Mouse (Mus musculus) kidney, adult 2 months (tissue): ENCODE data around the gene Cd82. TPM values are rescaled to one million over a fixed set of nuclear protein-coding genes. Genes with fewer than 3 reads are reported as not detected.

Source experiments
- DNase-seq: peaks from one replicate; pipeline ENCODE4 v3.0.0; 2021
- H3K27ac ChIP-seq: fragments of 200-500 bp; 2 replicates; pipeline ENCODE4 v1.5.1; 2012; ENCODE audit warnings: low read depth, low read length, control low read depth, inconsistent platforms; ENCODE audit not compliant: insufficient read depth
- H3K27me3 ChIP-seq: fragments of 200-500 bp; replicated peaks from 2 replicates; pipeline ENCODE4 v1.6.1; 2012; ENCODE audit warnings: mild to moderate bottlenecking, moderate library complexity, low read length, inconsistent platforms; ENCODE audit not compliant: control insufficient read depth, insufficient read depth
- H3K36me3 ChIP-seq: fragments of 200-500 bp; 2 replicates; pipeline ENCODE4 v1.6.1; 2012; ENCODE audit warnings: mild to moderate bottlenecking, moderate library complexity, low read length, inconsistent platforms; ENCODE audit not compliant: control insufficient read depth, insufficient read depth
- H3K4me1 ChIP-seq: fragments of 200-500 bp; 2 replicates; pipeline ENCODE4 v1.6.1; 2011; ENCODE audit warnings: low read length; ENCODE audit not compliant: control insufficient read depth, insufficient read depth
- H3K4me3 ChIP-seq: fragments of 200-500 bp; 2 replicates; pipeline ENCODE4 v1.5.1; 2011; ENCODE audit warnings: mild to moderate bottlenecking, low read depth, low read length, control low read depth; ENCODE audit not compliant: insufficient read depth
- CTCF ChIP-seq: fragments of 200-500 bp; conservative IDR thresholded peaks from 2 replicates; pipeline ENCODE4 v1.5.1; 2011; ENCODE audit warnings: low read depth, mild to moderate bottlenecking, control low read depth, low read length, moderate library complexity, mixed read lengths; ENCODE audit not compliant: insufficient read depth, insufficient read length
- POLR2A ChIP-seq: fragments of 200-500 bp; IDR thresholded peaks from one replicate; pipeline ENCODE4 v1.6.1; 2011; ENCODE audit warnings: low read depth, low read length, control low read depth
- WGBS: fragments of 180-500 bp; shearing (Covaris S2); methylation state at CpG from one replicate; pipeline ENCODE4 v1.1.7; 2018; 5-methylcytosine and 5-hydroxymethylcytosine counted together
- polyA plus RNA-seq: library from polyadenylated mRNA; depleted of rRNA; stranded (reverse); fragments of >200 nt; gene quantifications from 2 replicates; pipeline ENCODE4 v1.2.3, GENCODE M21; 2012

The Cd82 gene
- polyA plus RNA-seq, 1 experiment = 200 TPM

DNA sequence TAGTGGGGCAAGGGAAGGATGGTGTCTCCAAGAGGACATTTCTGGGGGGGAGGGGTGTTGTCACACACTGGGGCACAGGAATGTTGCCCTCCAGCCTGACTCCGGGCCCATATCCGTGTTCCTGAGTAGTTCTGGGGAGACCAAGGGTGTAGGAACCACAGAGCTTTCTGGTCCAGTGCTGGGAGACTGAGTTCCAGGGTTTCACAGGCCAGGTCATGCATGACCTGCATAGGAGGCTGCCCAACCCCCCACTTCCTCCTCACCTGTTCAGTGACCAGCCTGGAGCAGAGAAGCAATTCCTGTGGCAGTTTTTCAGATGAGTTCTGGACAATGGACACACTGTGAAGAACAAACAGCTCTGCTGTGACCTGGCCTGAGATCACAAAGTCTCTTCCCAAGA is 19.8 kb downstream of the Cd82 start:
- peaks cover 71% of the 10 kb centered on the region for H3K4me1 ChIP-seq
- H3K4me3 ChIP-seq = no peak overlapping the region
- H3K27ac ChIP-seq = peak overlapping the region; percentile 89
- H3K36me3 ChIP-seq = no peaks in the 10 kb centered on the region
- no peaks in the 10 kb centered on the region for H3K27me3 ChIP-seq
- DNase-seq = peak; percentile 86
- WGBS = 47% methylated on average over 2 of the region's 2 CpGs
- no peak for TF ChIP-seq POLR2A
- no peak for TF ChIP-seq CTCF

GRCm38 (mm10) chr2:93439812-93440559 is 23.0 kb downstream of the Cd82 start:
- H3K27me3 ChIP-seq = no peaks in the 10 kb centered on the region
- H3K4me1 ChIP-seq = peaks cover 56% of the 10 kb centered on the region
- peak overlapping the region; percentile 96 for H3K27ac ChIP-seq
- 37% methylated on average over 12 of the region's 12 CpGs for WGBS
- TF ChIP-seq POLR2A = no peak
- TF ChIP-seq CTCF = no peak
- peak; percentile 85 for DNase-seq
- no peaks in the 10 kb centered on the region for H3K36me3 ChIP-seq
- no peak overlapping the region for H3K4me3 ChIP-seq

GRCm38 (mm10) chr2:93439352-93439771 is 23.6 kb downstream of the Cd82 start:
- Histone ChIP-seq H3K36me3 (no peaks in the 10 kb centered on the region), H3K4me1 (peaks cover 50% of the 10 kb centered on the region), H3K27me3 (no peaks in the 10 kb centered on the region), H3K27ac (peak overlapping the region; percentile 96), H3K4me3 (no peak overlapping the region)
- no peak for TF ChIP-seq CTCF
- no peak for TF ChIP-seq POLR2A
- 18% methylated on average over 9 of the region's 9 CpGs for WGBS
- peak; percentile 86 for DNase-seq

DNA sequence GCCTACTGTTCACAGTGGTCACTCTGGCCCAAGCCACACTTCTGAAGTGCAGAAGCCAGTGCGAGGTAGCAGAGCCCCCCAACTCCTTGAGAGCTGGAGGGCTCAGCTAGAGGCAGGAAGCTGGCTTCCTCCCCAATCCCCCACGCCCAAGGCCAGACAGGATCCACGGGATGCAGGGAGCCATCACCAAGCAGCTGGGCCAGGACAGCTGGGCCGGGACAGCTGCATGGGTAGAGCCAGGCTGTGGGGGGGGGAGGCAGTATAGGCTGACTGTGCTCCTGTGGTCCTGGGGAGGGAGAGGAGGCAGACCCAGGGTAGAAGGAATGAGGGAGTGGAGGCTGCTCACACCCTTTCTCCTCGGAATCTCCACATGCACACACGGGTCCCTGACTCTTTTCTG is 24.6 kb downstream of the Cd82 start:
- H3K27me3 ChIP-seq = no peaks in the 10 kb centered on the region
- H3K4me3 ChIP-seq = no peak overlapping the region
- peaks cover 40% of the 10 kb centered on the region for H3K4me1 ChIP-seq
- TF ChIP-seq CTCF = no peak
- TF ChIP-seq POLR2A = no peak
- H3K27ac ChIP-seq = peak overlapping the region; percentile 54
- DNase-seq = no peak
- H3K36me3 ChIP-seq = no peaks in the 10 kb centered on the region
- 76% methylated on average over 6 of the region's 6 CpGs for WGBS

GRCm38 (mm10) chr2:93435577-93435976 is 27.4 kb downstream of the Cd82 start:
- no peaks in the 10 kb centered on the region for H3K27me3 ChIP-seq
- H3K4me1 ChIP-seq = peaks cover 49% of the 10 kb centered on the region
- no peak for TF ChIP-seq POLR2A
- TF ChIP-seq CTCF = no peak
- peak overlapping the region; percentile 72 for H3K27ac ChIP-seq
- H3K36me3 ChIP-seq = no peaks in the 10 kb centered on the region
- no peak overlapping the region for H3K4me3 ChIP-seq
- DNase-seq = peak; percentile 50
- WGBS = 15% methylated on average over 4 of the region's 4 CpGs

GRCm38 (mm10) chr2:93434896-93435295 is 28.0 kb downstream of the Cd82 start:
- WGBS = 56% methylated on average over 3 of the region's 3 CpGs
- H3K27me3 ChIP-seq = no peaks in the 10 kb centered on the region
- H3K4me3 ChIP-seq = no peak overlapping the region
- no peak for TF ChIP-seq CTCF
- TF ChIP-seq POLR2A = no peak
- H3K36me3 ChIP-seq = no peaks in the 10 kb centered on the region
- H3K4me1 ChIP-seq = peaks cover 42% of the 10 kb centered on the region
- H3K27ac ChIP-seq = peak overlapping the region; percentile 10
- no peak for DNase-seq

GRCm38 (mm10) chr2:93433543-93433942 is 29.4 kb downstream of the Cd82 start:
- H3K27me3 ChIP-seq = no peaks in the 10 kb centered on the region
- no peak overlapping the region for H3K27ac ChIP-seq
- H3K4me3 ChIP-seq = no peak overlapping the region
- DNase-seq = no peak
- peaks cover 32% of the 10 kb centered on the region for H3K4me1 ChIP-seq
- WGBS = 93% methylated on average over 5 of the region's 5 CpGs
- H3K36me3 ChIP-seq = no peaks in the 10 kb centered on the region
- no peak for TF ChIP-seq CTCF
- no peak for TF ChIP-seq POLR2A
